Mouse (Mus musculus) right cerebral cortex, adult 18-20 months (tissue): ENCODE results near the gene Fis1.
A peak's percentile ranks its signal among the peaks of the same experiment; 100 is the strongest.
"Not testable (repeated sequence)": the region's sequence is repeated elsewhere in the genome, so short reads cannot be mapped to it uniquely, and the experiment has no call there.

Experiments
- DNase-seq: peaks from one replicate; pipeline ENCODE4 v3.0.0; 2022; ENCODE audit warnings: mixed read lengths

The Fis1 gene

GRCm38 (mm10) chr5:136953015-136953414 lies at the start of gene Fis1:
Gene Fis1, plus strand, starts transcription at chr5:136953275.
- peak; percentile 97 for DNase-seq

- no peak for DNase-seq
These were observed 48.5 kb upstream of the Fis1 start for GRCm38 (mm10) chr5:136904621-136905020.

- no peak for DNase-seq
These were observed 47.4 kb upstream of the Fis1 start for GRCm38 (mm10) chr5:136905630-136906029.

- no peak for DNase-seq
These were observed 45.5 kb upstream of the Fis1 start for GRCm38 (mm10) chr5:136907587-136907986.

GRCm38 (mm10) chr5:136907991-136908857 lies 44.9 kb upstream of the Fis1 start, which contains the start of gene Ift22:
Gene Ift22, plus strand, starts transcription at chr5:136908150.
- peak; percentile 95 for DNase-seq

- DNase-seq, result no peak
These were observed 38.9 kb upstream of the Fis1 start for GRCm38 (mm10) chr5:136914183-136914582.

GRCm38 (mm10) chr5:136917613-136918242 lies 35.3 kb upstream of the Fis1 start:
- DNase-seq, result no peak

GRCm38 (mm10) chr5:136918655-136919472 lies 34.2 kb upstream of the Fis1 start:
- peak; percentile 85 for DNase-seq

- DNase-seq, result no peak
These were observed 33.4 kb upstream of the Fis1 start for GRCm38 (mm10) chr5:136919546-136920301.

GRCm38 (mm10) chr5:136922830-136923229 lies 30.2 kb upstream of the Fis1 start:
- no peak for DNase-seq

GRCm38 (mm10) chr5:136923751-136924478 lies 29.2 kb upstream of the Fis1 start:
- DNase-seq, result no peak

GRCm38 (mm10) chr5:136929073-136929472 lies 24.0 kb upstream of the Fis1 start:
- DNase-seq, result peak; percentile 77

- peak; percentile 31 for DNase-seq
These were observed 21.2 kb upstream of the Fis1 start for GRCm38 (mm10) chr5:136931896-136932295.

- no peak for DNase-seq
These were observed 20.1 kb upstream of the Fis1 start for GRCm38 (mm10) chr5:136932956-136933355.

- no peak for DNase-seq
These were observed 19.1 kb upstream of the Fis1 start for GRCm38 (mm10) chr5:136933930-136934329.

- DNase-seq, result no peak
These were observed 17.0 kb upstream of the Fis1 start for GRCm38 (mm10) chr5:136935905-136936695.

GRCm38 (mm10) chr5:136936750-136937149 lies 16.3 kb upstream of the Fis1 start:
- DNase-seq, result no peak

- no peak for DNase-seq
These were observed 15.5 kb upstream of the Fis1 start for GRCm38 (mm10) chr5:136937621-136938020.

- no peak for DNase-seq
These were observed 13.8 kb upstream of the Fis1 start for GRCm38 (mm10) chr5:136939284-136939683.

- DNase-seq, result not testable (repeated sequence)
These were observed 13.0 kb upstream of the Fis1 start for GRCm38 (mm10) chr5:136940029-136940428.
